Mouse (Mus musculus) bone marrow, adult 2 months (tissue): ENCODE data around the gene Slfn9. TPM values are rescaled to one million over a fixed set of nuclear protein-coding genes. Genes with fewer than 3 reads are reported as not detected.

Experiments
- H3K27ac ChIP-seq: fragments of 200-500 bp; 2 replicates; pipeline ENCODE4 v1.5.1; 2012; ENCODE audit warnings: low read depth, mild to moderate bottlenecking, control low read depth, inconsistent platforms, low read length; ENCODE audit not compliant: control insufficient read depth, poor library complexity, insufficient read depth
- H3K4me1 ChIP-seq: fragments of 200-500 bp; 2 replicates; pipeline ENCODE4 v1.6.1; 2011; ENCODE audit warnings: low read length; ENCODE audit not compliant: control insufficient read depth, insufficient read depth
- H3K4me3 ChIP-seq: fragments of 200-500 bp; replicated peaks from 2 replicates; pipeline ENCODE3; 2011; ENCODE audit warnings: mild to moderate bottlenecking, low read depth, low read length, control low read depth; ENCODE audit not compliant: control insufficient read depth
- CTCF ChIP-seq: fragments of 200-500 bp; IDR thresholded peaks from 2 replicates; pipeline ENCODE4 v1.5.1; 2011; ENCODE audit warnings: low read length, control low read depth; ENCODE audit not compliant: control insufficient read depth, insufficient read depth
- POLR2A ChIP-seq: fragments of 200-500 bp; IDR thresholded peaks from 2 replicates; pipeline ENCODE4 v1.6.1; 2011; ENCODE audit warnings: low read depth, mild to moderate bottlenecking, control low read depth, low read length, borderline replicate concordance; ENCODE audit not compliant: control insufficient read depth
- WGBS: fragments of 180-500 bp; shearing (Covaris S2); methylation state at CpG from one replicate; pipeline ENCODE4 v1.1.7; 2018; 5-methylcytosine and 5-hydroxymethylcytosine counted together
- polyA plus RNA-seq: library from polyadenylated mRNA; stranded (reverse); fragments of >200 nt; gene quantifications from 2 replicates; pipeline ENCODE4 v1.2.4, GENCODE M21; 2011; ENCODE audit warnings: low replicate concordance; ENCODE audit not compliant: missing spikeins, insufficient read depth, insufficient read length

Slfn9 gene
- polyA plus RNA-seq, 1 experiment: 3.7 TPM

DNA sequence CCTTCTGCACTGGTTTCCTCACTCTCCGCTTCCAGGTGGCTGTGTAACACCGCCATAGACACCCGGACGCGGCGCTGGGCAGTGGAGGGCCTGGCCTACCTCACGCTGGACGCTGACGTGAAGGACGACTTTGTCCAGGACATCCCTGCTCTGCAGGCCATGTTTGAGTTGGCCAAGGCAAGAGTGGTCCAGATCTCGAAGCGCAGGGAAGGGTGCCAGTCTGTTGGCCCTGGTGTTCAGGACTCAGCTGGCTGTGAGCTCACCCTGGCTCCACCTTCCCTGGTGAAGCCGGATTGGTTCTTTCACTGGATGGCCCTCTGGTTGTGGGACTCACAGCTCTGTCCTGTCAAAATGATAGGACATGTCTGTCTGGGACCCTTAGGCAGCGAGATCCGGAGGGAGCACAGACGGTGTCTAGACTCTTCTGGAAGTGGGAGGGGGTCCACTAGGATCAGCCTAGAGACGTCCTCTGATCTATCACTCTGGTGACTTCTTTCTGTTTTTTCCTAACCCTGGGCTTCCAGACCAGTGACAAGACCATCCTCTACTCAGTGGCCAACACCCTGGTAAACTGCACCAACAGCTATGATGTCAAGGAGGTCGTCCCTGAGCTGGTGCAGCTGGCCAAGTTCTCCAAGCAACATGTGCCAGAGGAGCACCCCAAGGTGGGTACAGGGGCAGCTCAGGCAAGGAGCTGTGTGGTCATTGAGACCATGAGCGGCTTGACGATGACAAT, 62.6 kb downstream of the Slfn9 start:
- TF ChIP-seq CTCF: no peak
- TF ChIP-seq POLR2A: no peak
- H3K4me1 ChIP-seq: no peaks in the 10 kb centered on the region; the same call in 1 of the 2 replicates
- 73% methylated on average over 20 of the region's 20 CpGs for WGBS
- no peak overlapping the region for H3K27ac ChIP-seq
- no peak overlapping the region for H3K4me3 ChIP-seq

Other genes starting within 250 kb of the Slfn9 start
- gene Cct6b, start 227.5 kb downstream of the Slfn9 start, polyA plus RNA-seq: not detected in 2 replicates
- 22.2 and 26.4 TPM in 2 replicates for gene Zfp830, start 227.5 kb downstream of the Slfn9 start, polyA plus RNA-seq
- 6.4 and 17.6 TPM in 2 replicates for gene Lig3, start 210.7 kb downstream of the Slfn9 start, polyA plus RNA-seq
- gene Rffl, start 120.6 kb downstream of the Slfn9 start, polyA plus RNA-seq: 21.5 and 23.8 TPM in 2 replicates
- 4.4 and 9.8 TPM in 2 replicates for gene Rad51d, start 101.2 kb downstream of the Slfn9 start, polyA plus RNA-seq
- not detected in 2 replicates for gene Fndc8, start 99.7 kb downstream of the Slfn9 start, polyA plus RNA-seq
- gene Nle1, start 83.4 kb downstream of the Slfn9 start, polyA plus RNA-seq: 24.9 and 33.6 TPM in 2 replicates
- 2.4 and 2.5 TPM in 2 replicates for gene Unc45b, start 81.3 kb downstream of the Slfn9 start, polyA plus RNA-seq
- gene Slfn5, start 40.5 kb downstream of the Slfn9 start, polyA plus RNA-seq: 13.2 and 17.1 TPM in 2 replicates
- gene Slfn8, start 29.0 kb upstream of the Slfn9 start, polyA plus RNA-seq: 6.5 and 13.7 TPM in 2 replicates
- gene Slfn2, start 73.3 kb upstream of the Slfn9 start, polyA plus RNA-seq: 101 and 262 TPM in 2 replicates
- 12.4 and 57.6 TPM in 2 replicates for gene Slfn1, start 125.0 kb upstream of the Slfn9 start, polyA plus RNA-seq
- gene Slfn4, start 183.4 kb upstream of the Slfn9 start, polyA plus RNA-seq: 20.7 and 100.0 TPM in 2 replicates
- 4.0 and 6.4 TPM in 2 replicates for gene Slfn3, start 199.5 kb upstream of the Slfn9 start, polyA plus RNA-seq